Mouse (Mus musculus) spleen, adult 2 months (tissue): ENCODE results near the gene Atp1b1. TPM values are rescaled to one million over a fixed set of nuclear protein-coding genes. Genes with fewer than 3 reads are reported as not detected.

Experiments used
- DNase-seq, 2 experiments: peaks; one replicate each; pipeline versions ENCODE4 v3.0.0 to v3.0.0-alpha.2; 2012 to 2021; ENCODE audit warnings: low spot score in 2 of 2, low read depth in 1 of 2
- H3K27ac ChIP-seq: fragments of 200-500 bp; 2 replicates; pipeline ENCODE4 v1.5.1; 2012; ENCODE audit warnings: low read length, inconsistent platforms; ENCODE audit not compliant: insufficient read depth
- H3K27me3 ChIP-seq: fragments of 200-500 bp; 2 replicates; pipeline ENCODE4 v1.6.1; 2012; ENCODE audit warnings: mild to moderate bottlenecking, moderate library complexity, low read length, inconsistent platforms; ENCODE audit not compliant: control insufficient read depth, insufficient read depth
- H3K36me3 ChIP-seq: fragments of 200-500 bp; 2 replicates; pipeline ENCODE4 v1.6.1; 2012; ENCODE audit warnings: mild to moderate bottlenecking, low read length, inconsistent platforms; ENCODE audit not compliant: control insufficient read depth, insufficient read depth
- H3K4me1 ChIP-seq: fragments of 200-500 bp; 2 replicates; pipeline ENCODE4 v1.6.1; 2011; ENCODE audit warnings: inconsistent platforms; ENCODE audit not compliant: control insufficient read depth, insufficient read depth, insufficient read length
- H3K4me3 ChIP-seq: fragments of 200-500 bp; 2 replicates; pipeline ENCODE4 v1.5.1; 2011; ENCODE audit warnings: mild to moderate bottlenecking, inconsistent platforms; ENCODE audit not compliant: insufficient read depth, insufficient read length; ENCODE audit errors: extremely low read depth
- CTCF ChIP-seq: fragments of 200-500 bp; IDR thresholded peaks from 2 replicates; pipeline ENCODE4 v1.5.1; 2011; ENCODE audit warnings: mild to moderate bottlenecking, inconsistent platforms; ENCODE audit not compliant: insufficient read depth, insufficient read length, insufficient replicate concordance; ENCODE audit errors: extremely low read depth
- POLR2A ChIP-seq: fragments of 200-500 bp; IDR thresholded peaks from 2 replicates; pipeline ENCODE4 v1.6.1; 2011; ENCODE audit warnings: low read depth, low read length, inconsistent platforms
- WGBS: fragments of 180-500 bp; shearing (Covaris S2); methylation state at CpG from one replicate; pipeline ENCODE4 v1.1.7; 2018; 5-methylcytosine and 5-hydroxymethylcytosine counted together
- polyA plus RNA-seq: library from polyadenylated mRNA; depleted of rRNA; stranded (reverse); fragments of >200 nt; gene quantifications from 2 replicates; pipeline ENCODE4 v1.2.3, GENCODE M21; 2012

Gene Atp1b1
- polyA plus RNA-seq, 1 experiment: 11.2 TPM

DNA sequence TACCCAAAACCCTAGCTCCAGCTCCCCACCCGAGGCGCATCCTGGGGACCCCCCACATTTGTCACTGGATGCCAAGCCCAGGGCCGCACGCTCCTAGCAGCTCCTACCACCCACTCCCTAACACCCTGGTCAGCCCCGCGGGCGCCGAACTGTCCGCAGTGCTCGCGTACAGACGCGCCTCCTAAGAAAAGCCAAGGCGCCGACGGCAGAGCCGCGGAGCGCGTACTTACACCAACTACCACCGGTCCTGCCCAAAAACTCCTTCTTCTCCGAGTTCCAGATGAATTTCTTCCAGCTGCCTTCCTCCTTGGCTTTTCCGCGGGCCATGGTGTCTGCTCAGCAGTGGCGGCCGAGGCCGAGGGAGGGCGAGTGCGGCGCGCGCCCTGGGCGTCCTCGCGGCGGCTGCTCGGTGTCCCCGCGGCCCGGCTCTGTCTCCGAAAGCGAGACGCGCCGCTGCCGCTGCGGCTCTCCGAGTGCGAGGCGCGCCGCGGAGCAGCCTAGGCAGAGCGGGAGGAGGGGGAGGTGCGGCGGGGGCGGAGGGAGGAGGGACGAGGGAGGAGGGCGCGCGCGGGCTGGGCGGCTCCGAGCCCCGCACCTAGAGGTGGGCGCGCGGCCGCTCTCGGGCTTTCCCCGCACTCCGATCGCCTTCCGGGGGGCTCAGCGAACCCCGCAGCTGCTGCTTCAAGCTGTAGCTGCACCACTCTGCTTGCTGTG is 467 bp downstream of the Atp1b1 start:
- H3K4me1 ChIP-seq: peaks cover 17% of the 10 kb centered on the region; the same call in 1 of the 2 replicates
- H3K4me3 ChIP-seq: peak overlapping the region; percentile 92
- under 1% methylated on average over 58 of the region's 76 CpGs for WGBS
- H3K27me3 ChIP-seq: no peaks in the 10 kb centered on the region
- H3K27ac ChIP-seq: peak overlapping the region; percentile 89
- peak; percentile 52 to 57 for DNase-seq
- H3K36me3 ChIP-seq: no peaks in the 10 kb centered on the region
- TF ChIP-seq CTCF (no peak), POLR2A (0 out of 2 replicates have a peak, but pooled peaks have one; percentile 12)

DNA sequence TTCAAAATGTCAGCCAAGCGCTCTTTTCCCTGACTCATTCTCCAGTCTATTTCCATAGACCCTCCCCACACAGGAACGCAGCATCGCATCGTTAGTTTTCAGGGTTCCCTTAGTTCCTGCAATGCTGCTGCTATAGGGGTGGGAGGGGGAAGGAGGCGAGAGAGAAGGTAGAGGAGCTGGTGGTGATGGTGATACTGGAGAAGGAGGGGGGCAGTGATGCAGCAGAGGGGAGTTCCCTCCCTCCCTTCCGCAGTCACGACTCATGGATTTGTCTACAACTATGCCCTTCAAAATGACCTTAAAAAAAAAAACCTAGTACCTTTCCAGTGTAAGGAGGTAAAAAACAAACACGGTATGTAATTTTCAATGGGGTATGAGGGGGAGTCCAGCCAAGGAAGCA is 1.4 kb downstream of the Atp1b1 start:
- no peak for TF ChIP-seq CTCF
- no peak for TF ChIP-seq POLR2A
- 17% methylated on average over 8 of the region's 8 CpGs for WGBS
- Histone ChIP-seq H3K36me3 (no peaks in the 10 kb centered on the region), H3K27me3 (no peaks in the 10 kb centered on the region), H3K27ac (no peak overlapping the region), H3K4me3 (peak overlapping the region; percentile 92; the same call in 1 of the 2 replicates), H3K4me1 (peaks cover 17% of the 10 kb centered on the region; the same call in 1 of the 2 replicates)
- DNase-seq: no peak

DNA sequence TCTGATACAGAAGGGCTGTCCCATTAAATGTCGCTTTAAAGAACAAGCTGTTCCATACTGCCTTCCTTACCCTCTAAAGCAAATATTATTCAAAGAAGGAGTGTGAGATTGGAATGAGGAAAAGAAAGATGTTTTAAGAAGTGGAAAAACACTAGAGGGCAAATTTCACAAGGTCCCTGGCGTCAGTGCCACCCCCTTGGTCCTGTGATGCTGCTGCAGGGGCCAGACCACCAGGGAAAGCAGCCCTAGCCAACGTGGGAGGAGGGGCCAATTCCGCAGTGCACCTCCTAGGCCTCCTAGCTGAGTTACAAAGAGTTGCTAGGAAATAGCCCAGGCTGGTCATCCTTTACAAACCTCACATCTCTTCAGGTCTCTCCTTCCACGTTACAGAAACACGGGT is 2.1 kb downstream of the Atp1b1 start:
- Histone ChIP-seq H3K36me3 (no peaks in the 10 kb centered on the region), H3K4me3 (peak overlapping the region; percentile 1; the same call in 1 of the 2 replicates), H3K27ac (no peak overlapping the region), H3K27me3 (no peaks in the 10 kb centered on the region), H3K4me1 (peaks cover 17% of the 10 kb centered on the region; the same call in 1 of the 2 replicates)
- 65% methylated on average over 6 of the region's 6 CpGs for WGBS
- TF ChIP-seq POLR2A (no peak), CTCF (no peak)
- no peak for DNase-seq

DNA sequence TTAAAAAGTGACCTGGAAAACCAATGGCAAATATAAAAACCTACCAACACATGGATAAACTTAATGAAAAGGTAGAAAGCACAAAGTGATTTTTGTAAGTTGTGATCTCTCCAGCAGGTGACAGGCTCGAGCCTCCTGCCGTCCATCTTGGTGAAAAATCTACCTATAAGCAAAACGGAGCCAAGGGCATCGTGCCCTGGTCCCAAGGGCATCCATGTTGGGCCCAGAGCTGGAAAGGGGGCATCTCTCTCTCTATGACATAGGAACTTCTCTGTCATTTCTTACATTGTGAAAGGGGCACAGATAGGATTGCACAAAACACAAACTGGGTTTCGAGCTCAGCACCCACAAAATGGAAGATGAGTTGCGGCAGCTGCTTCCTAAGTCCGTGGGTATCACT is 2.5 kb downstream of the Atp1b1 start:
- Histone ChIP-seq H3K4me3 (no peak overlapping the region), H3K36me3 (no peaks in the 10 kb centered on the region), H3K4me1 (peaks cover 17% of the 10 kb centered on the region; the same call in 1 of the 2 replicates), H3K27me3 (no peaks in the 10 kb centered on the region), H3K27ac (no peak overlapping the region)
- DNase-seq: peak; percentile 9 to 18
- TF ChIP-seq POLR2A: no peak
- TF ChIP-seq CTCF: peak; percentile 38; the same call in 1 of the 2 replicates
- 55% methylated on average over 7 of the region's 7 CpGs for WGBS

DNA sequence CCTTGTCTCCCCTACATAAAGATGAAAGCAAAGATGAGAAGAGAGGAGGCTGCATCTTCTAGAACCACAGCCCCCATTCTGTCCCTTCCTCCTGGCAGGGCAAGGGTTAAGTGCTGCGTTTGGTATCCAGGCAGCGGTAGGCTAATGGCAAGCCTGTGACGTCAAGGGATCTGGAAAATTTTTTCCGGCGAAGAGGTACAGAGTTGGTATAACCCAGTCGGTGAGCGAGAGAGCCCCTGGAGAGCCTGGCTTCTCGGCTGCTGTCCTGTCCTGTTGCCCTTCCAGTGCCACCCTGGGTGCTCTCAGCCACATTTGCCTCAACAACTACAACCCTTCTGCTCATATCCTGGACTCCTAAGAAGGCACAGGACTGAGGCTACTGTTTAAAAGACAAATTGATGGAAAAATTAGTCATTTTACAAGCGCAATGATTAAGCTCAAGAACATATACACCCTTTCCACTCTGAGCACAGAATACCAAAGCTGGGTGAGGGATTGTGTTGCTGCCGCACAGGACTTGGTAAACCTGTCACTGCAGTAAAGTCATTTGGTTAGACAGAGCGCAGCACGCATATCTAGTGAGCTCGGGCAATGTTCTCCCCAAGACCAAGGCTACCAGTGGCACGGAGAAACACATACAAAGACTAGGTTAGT is 3.3 kb downstream of the Atp1b1 start:
- no peak for DNase-seq
- 84% methylated on average over 14 of the region's 14 CpGs for WGBS
- no peaks in the 10 kb centered on the region for H3K27me3 ChIP-seq
- H3K36me3 ChIP-seq: no peaks in the 10 kb centered on the region
- peaks cover 17% of the 10 kb centered on the region; the same call in 1 of the 2 replicates for H3K4me1 ChIP-seq
- TF ChIP-seq CTCF (no peak), POLR2A (no peak)
- H3K27ac ChIP-seq: 0 out of 2 replicates have a peak overlapping the region, but pooled peaks have one; percentile 16
- no peak overlapping the region for H3K4me3 ChIP-seq

DNA sequence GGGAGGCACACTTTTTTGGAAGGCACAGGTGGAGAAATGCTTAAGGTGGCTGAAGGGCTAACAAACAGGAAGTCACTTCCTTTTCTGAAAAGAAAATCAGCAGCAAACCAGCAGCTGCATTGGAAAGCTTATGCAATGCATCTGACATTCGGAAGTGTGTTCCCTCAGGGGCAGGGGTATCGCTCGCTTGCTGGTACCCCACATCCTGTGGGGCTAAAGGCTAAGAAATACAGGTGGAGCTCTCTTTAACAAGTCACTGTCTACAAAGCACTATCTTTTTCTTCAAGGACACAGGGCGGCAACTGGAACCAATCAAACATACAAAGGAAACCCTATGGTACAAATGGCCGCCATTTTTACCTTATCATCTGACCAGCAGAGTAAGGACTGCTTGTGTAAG is 4.4 kb downstream of the Atp1b1 start:
- Histone ChIP-seq H3K36me3 (no peaks in the 10 kb centered on the region), H3K27me3 (no peaks in the 10 kb centered on the region), H3K27ac (peak overlapping the region; percentile 40; the same call in 1 of the 2 replicates), H3K4me1 (peaks cover 16% of the 10 kb centered on the region; the same call in 1 of the 2 replicates), H3K4me3 (no peak overlapping the region)
- TF ChIP-seq CTCF: no peak
- TF ChIP-seq POLR2A: no peak
- WGBS: 13% methylated on average over 5 of the region's 5 CpGs
- peak; percentile 17 to 37 for DNase-seq
